Mouse (Mus musculus) CH12.LX (cell line): ENCODE data around the gene 4933415A04Rik.

Experiments used
- BHLHE40 ChIP-seq: IDR thresholded peaks from 2 replicates; pipeline ENCODE4 v1.6.1; 2011; ENCODE audit warnings: mild to moderate bottlenecking, low read depth, low read length, improper control_type of control experiment
- CTCF ChIP-seq, 2 experiments: IDR thresholded peaks in 1 of 2; conservative IDR thresholded peaks in 1 of 2; 2 replicates each; pipeline ENCODE4 v1.5.1; 2011 to 2012; ENCODE audit warnings: low read depth in 2 of 2, low read length in 2 of 2, improper control_type of control experiment in 1 of 2, inconsistent platforms in 1 of 2, mild to moderate bottlenecking in 1 of 2, moderate library complexity in 1 of 2
- MAZ ChIP-seq: IDR thresholded peaks from 2 replicates; pipeline ENCODE4 v1.6.1; 2012; ENCODE audit warnings: low read depth, mild to moderate bottlenecking, inconsistent platforms, low read length, improper control_type of control experiment, moderate library complexity
- POLR2A ChIP-seq: IDR thresholded peaks from 2 replicates; pipeline ENCODE4 v1.6.1; 2011; ENCODE audit warnings: low read depth, mild to moderate bottlenecking, improper control_type of control experiment, low read length
- POLR2AphosphoS2 ChIP-seq: IDR thresholded peaks from 2 replicates; pipeline ENCODE4 v1.6.1; 2011; ENCODE audit warnings: low read depth, low read length, improper control_type of control experiment
- SMC3 ChIP-seq: IDR thresholded peaks from 2 replicates; pipeline ENCODE4 v1.6.1; 2011; ENCODE audit warnings: low read depth, low read length, improper control_type of control experiment
- USF2 ChIP-seq: conservative IDR thresholded peaks from 2 replicates; pipeline ENCODE4 v1.6.1; 2011; ENCODE audit warnings: low read depth, low read length, improper control_type of control experiment
- ZNF384 ChIP-seq: IDR thresholded peaks from 2 replicates; pipeline ENCODE4 v1.6.1; 2012; ENCODE audit warnings: low read depth, low read length, improper control_type of control experiment, inconsistent platforms

- TF ChIP-seq BHLHE40, result no peak
- TF ChIP-seq POLR2A, result no peak
- TF ChIP-seq SMC3, result no peak
- no peak for TF ChIP-seq CTCF (conservative IDR thresholded peaks at IDR 0.05 in 1 of 2, IDR thresholded peaks at IDR 0.05 in 1 of 2; ENCODE audit: low read depth in 2 of 2, low read length in 2 of 2)
- TF ChIP-seq POLR2AphosphoS2, result no peak
- TF ChIP-seq USF2, result no peak
- TF ChIP-seq ZNF384, result no peak
- no peak for TF ChIP-seq MAZ
These were observed 34.2 kb upstream of the 4933415A04Rik start for GRCm38 (mm10) chr11:43552675-43553074.
